Mouse (Mus musculus) gastrocnemius, postnatal 36 days (tissue): ENCODE measurements at regions not wholly inside any gene's neighbourhood (a gene's known extent, or its start where the extent isn't known, plus 50 kb on each side); places are given as distances from the start of the nearest gene placed in this dataset.
A peak's percentile ranks its signal among the peaks of the same experiment; 100 is the strongest.

Experiments
- DNase-seq, 2 experiments: peaks; one replicate each; pipeline ENCODE4 v3.0.0; 2022
- intact Hi-C: fragments of 180-260 bp; cut with DNase I; formaldehyde crosslinking; loops from one replicate; pipeline ENCODE4 v1.15.1; 2025

DNA sequence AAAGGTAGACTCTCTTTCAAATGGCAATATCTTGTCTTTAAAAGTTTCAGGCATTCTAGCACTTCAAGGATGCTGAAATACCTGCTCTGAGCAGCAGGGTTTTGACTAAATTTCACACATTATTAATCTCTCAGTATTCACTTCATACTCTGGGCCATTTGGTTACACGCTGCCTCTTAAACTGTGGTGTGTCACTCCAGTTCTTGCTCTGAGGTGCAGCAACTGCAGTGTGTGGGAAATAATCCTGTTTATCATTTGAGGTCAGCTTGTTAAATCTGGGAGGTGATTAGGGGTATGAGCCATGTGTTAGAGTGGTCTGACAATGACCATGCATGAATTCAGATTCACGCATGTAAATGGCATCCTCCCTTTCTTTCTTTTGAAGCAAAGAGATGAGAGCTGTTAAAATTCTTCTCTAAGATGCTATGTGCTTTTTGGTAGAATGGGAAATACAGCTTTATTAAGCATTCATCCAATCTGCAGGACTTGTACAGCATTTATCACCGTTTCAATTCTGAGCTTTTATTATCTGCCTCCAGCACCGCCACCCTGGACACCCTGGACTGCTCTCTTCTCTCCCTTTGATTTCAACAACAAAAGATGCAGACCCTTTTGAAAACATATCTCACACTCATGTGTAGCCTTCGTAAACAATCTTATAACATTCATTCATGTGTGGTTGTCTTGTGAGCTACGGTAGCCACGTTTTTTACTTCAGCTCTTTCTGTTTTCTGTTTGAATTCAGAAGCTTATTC lies 362.4 kb upstream of the Gm38303 start:
- intact Hi-C loops = no loop called here
- no peak for DNase-seq

DNA sequence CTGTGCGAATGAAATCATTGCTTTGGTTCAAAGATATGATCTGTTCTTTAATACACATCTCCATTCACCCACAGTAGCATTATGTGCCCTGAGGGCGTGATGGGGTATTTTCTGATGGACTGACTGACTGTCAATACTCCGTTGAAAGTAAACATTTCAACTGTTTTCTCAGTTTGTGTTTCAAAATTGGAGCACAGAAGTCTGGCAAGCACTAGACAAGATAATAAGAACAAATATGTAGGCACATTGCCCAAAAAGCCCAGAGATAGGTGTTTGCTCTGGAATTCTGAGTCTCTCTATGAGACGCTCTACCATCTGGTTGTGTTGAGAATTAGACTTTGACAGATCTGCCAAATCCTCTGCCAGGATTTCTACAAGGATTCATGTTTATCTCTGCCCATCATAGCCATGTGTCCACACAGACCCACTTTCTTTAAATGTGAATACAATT lies 350.0 kb upstream of the Gm38303 start:
- DNase-seq = no peak
- intact Hi-C loops = no loop called here

DNA sequence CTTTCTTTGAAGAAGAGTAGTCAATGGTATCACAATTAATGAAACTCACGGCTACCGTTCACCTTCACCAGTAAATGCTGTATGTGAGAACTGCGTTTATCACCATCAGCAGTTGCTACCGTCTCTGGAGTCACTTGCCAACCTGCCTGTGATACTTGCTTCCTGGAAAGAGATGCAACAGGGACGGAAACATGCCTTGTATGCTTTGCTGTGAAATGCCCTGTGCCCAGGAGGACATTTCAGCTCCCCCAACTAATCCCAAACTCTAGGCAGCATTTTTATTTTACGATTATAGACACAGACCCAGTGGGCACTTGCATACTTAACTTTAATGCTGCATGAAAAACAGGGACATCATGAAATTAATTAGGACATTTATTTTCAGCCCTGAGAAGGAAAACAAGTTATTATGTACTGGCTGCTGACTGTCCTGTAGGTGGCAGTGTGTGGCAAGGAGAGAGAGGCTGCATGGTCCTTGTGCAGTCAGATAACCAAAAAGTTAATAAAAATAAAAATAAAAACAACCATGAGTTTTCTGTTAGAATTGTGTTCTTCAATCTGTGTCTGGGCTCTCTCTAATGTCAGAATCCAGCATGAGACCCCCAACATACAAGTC lies 349.5 kb upstream of the Gm38303 start:
- intact Hi-C loops = no loop called here

GRCm38 (mm10) chr3:10681938-10682337 lies 346.5 kb upstream of the Gm38303 start:
- intact Hi-C loops = no loop called here
- no peak for DNase-seq

More for the DNA sequence above, 349.5 kb upstream of the Gm38303 start:
- DNase-seq = peak in 1 of 2 experiments; percentile 16

GRCm38 (mm10) chr3:10647975-10648511 lies 312.6 kb upstream of the Gm38303 start:
- intact Hi-C loops = no loop called here
- no peak for DNase-seq
